Comparison of ENCODE assay signal across 8 mouse cellular contexts in the genomic region with DNA sequence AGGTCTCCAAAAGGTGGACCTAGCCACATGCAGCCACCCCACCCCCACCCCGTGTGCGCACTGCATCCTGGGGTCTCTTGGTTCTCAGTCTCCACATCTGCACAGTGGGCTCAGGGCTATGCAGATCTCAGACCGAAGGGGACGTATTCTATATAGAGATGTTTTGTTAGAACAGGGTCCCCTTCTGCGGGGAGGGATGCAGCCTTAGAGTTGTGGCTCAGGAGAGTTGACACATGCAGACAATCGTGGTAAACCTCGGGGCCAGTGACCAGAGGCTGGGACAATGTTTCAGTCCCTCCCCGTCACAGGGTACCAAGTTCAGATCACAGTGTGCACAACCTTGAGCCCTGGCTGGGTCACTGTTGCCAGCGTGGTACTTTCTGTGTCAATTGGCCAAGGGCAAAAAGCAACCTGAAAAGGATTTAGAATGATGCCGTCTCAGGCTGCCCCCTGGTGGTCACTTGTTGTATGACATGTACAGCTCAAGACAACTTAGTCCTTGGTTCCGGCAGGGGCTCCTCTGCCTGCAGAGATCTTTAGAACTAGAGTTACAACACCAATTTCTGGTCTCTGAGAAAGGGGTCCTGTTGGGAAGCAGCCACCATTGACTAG. TPM values are rescaled to one million over a fixed set of nuclear protein-coding genes. Genes with fewer than 3 reads are reported as not detected.
DNase-seq lines count a peak whose midpoint lies in the region; ATAC-seq and TF ChIP-seq lines count a peak whose summit lies in the region.
"Had no signal": no experiment of that assay in that cellular context is flagged by ENCODE, and none has a peak within 500 bp of the region (broad histone marks: within the 10 kb centered on the region; RNA-seq: fewer than 3 reads in every experiment).

No protein-coding gene starts in this region.

- ATAC-seq in forebrain, postnatal 0 days: no peak

- H3K4me1 ChIP-seq in forebrain, postnatal 0 days (ENCODE audit: insufficient read depth): no peaks in the 10 kb centered on the region

- H3K4me3 ChIP-seq in forebrain, postnatal 0 days (ENCODE audit: low read depth, low read length): no peak overlapping the region

- H3K27me3 ChIP-seq in forebrain, postnatal 0 days (ENCODE audit: insufficient read depth, low read length): no peaks in the 10 kb centered on the region

- H3K9me3 ChIP-seq in forebrain, postnatal 0 days (ENCODE audit: low read length): no peaks in the 10 kb centered on the region

- intact Hi-C loops in left cerebral cortex, postnatal 10 days (cut with DNase I): loop anchor here (1.0 to 10.0 kb wide), 3 partner anchors 90 to 221 kb away; a partner anchor contains a TSS

- no peak overlapping the region for H3K4me2 ChIP-seq in forebrain, postnatal 0 days (ENCODE audit: low read depth)

- H3K9ac ChIP-seq in forebrain, postnatal 0 days: no peak overlapping the region

- WGBS in forebrain, postnatal 0 days: 24% methylated on average over 11 of the region's 11 CpGs

- peak; percentile 94 for TF ChIP-seq CTCF in forebrain, postnatal 0 days (IDR thresholded peaks at IDR 0.05; ENCODE audit: low read depth)

- no peaks in the 10 kb centered on the region for H3K36me3 ChIP-seq in forebrain, postnatal 0 days (ENCODE audit: insufficient read depth)

- no peak overlapping the region for H3K27ac ChIP-seq in forebrain, postnatal 0 days (ENCODE audit: low read depth, low read length)

- peak; percentile 85 for DNase-seq in ZHBTc4 (ENCODE audit: low read depth, low spot score)
- peak; percentile 58 to 81 for DNase-seq in cerebellum, adult 18-20 months
- DNase-seq in forebrain, postnatal 0 days: peak; percentile 91
- peak; percentile 72 for DNase-seq in hindlimb bud, embryonic 11.5 days (ENCODE audit: extremely low spot score, low read depth, low spot score)
- peak; percentile 63 to 75 for DNase-seq in left cerebral cortex, postnatal 10 days (ENCODE audit: extremely low spot score in 1 of 2, low spot score in 2 of 2)
- DNase-seq in mesoderm, embryonic 11.5 days (ENCODE audit: low read depth, low spot score): peak; percentile 81
- peak; percentile 70 for DNase-seq in skeletal muscle tissue, adult 2 months (ENCODE audit: low read depth, low spot score)

RNA-seq across cellular contexts. Expression of a gene that starts 5.0 kb away (rescaled TPM):
- total RNA-seq in forebrain, postnatal 0 days (2014; rRNA removed): 48.8 and 50.4 TPM in 2 replicates
- polyA plus RNA-seq in forebrain, postnatal 0 days (2015; fragmentation: Nextera tagmentation; extraction: Ambion mirVana): 28.9 and 37.0 TPM in 2 replicates
- 10 to 100 TPM; 10.8 to 12.1 TPM for total RNA-seq in left cerebral cortex, postnatal 10 days (2021)

RNA-seq across cellular contexts. Expression of a gene that starts 35.5 kb away (rescaled TPM):
- total RNA-seq in forebrain, postnatal 0 days (2014; rRNA removed): 0.24 TPM in 1 of 2 replicates, not detected in the other
- polyA plus RNA-seq in forebrain, postnatal 0 days (2015; fragmentation: Nextera tagmentation; extraction: Ambion mirVana): 0.10 TPM in 1 of 2 replicates, not detected in the other
- total RNA-seq in left cerebral cortex, postnatal 10 days (2021): not detected

RNA-seq across cellular contexts. Expression of a gene that starts 52.8 kb away (rescaled TPM):
- 0.08 TPM in 1 of 2 replicates, not detected in the other for total RNA-seq in forebrain, postnatal 0 days (2014; rRNA removed)
- 0.25 TPM in 1 of 2 replicates, not detected in the other for polyA plus RNA-seq in forebrain, postnatal 0 days (2015; fragmentation: Nextera tagmentation; extraction: Ambion mirVana)
- not detected for total RNA-seq in left cerebral cortex, postnatal 10 days (2021)
- polyA plus RNA-seq: stomach, embryonic 14.5 days had no signal

RNA-seq across cellular contexts. Expression of a gene that starts 57.5 kb away (rescaled TPM):
- not detected in 2 replicates for total RNA-seq in forebrain, postnatal 0 days (2014; rRNA removed)
- not detected in 2 replicates for polyA plus RNA-seq in forebrain, postnatal 0 days (2015; fragmentation: Nextera tagmentation; extraction: Ambion mirVana)
- total RNA-seq in left cerebral cortex, postnatal 10 days (2021): under 1 TPM; 0.11 to 0.20 TPM
